Mouse (Mus musculus) heart, adult 2 months (tissue): ENCODE results near the gene Myzap. TPM values are rescaled to one million over a fixed set of nuclear protein-coding genes. Genes with fewer than 3 reads are reported as not detected.
"Not testable (repeated sequence)": the region's sequence is repeated elsewhere in the genome, so short reads cannot be mapped to it uniquely, and the experiment has no call there.

Experiments used
- DNase-seq, 2 experiments: peaks; one replicate each; pipeline ENCODE4 v3.0.0; 2021
- H3K27ac ChIP-seq: fragments of 200-600 bp; 2 replicates; pipeline ENCODE4 v1.8.1; 2022
- H3K27me3 ChIP-seq: fragments of 200-500 bp; 2 replicates; pipeline ENCODE4 v1.6.1; 2012; ENCODE audit warnings: mild to moderate bottlenecking, low read length, inconsistent platforms, mixed read lengths; ENCODE audit not compliant: control insufficient read depth, insufficient read depth
- H3K36me3 ChIP-seq: fragments of 200-500 bp; 2 replicates; pipeline ENCODE4 v1.6.1; 2012; ENCODE audit warnings: low read length, inconsistent platforms; ENCODE audit not compliant: control insufficient read depth, insufficient read depth
- H3K4me1 ChIP-seq: fragments of 200-500 bp; 2 replicates; pipeline ENCODE4 v1.6.1; 2011; ENCODE audit warnings: low read length; ENCODE audit not compliant: control insufficient read depth, insufficient read depth
- H3K4me3 ChIP-seq: fragments of 200-600 bp; 2 replicates; pipeline ENCODE4 v1.8.1; 2022
- H3K79me2 ChIP-seq: fragments of 200-500 bp; replicated peaks from 2 replicates; pipeline ENCODE4 v1.6.1; 2012; ENCODE audit warnings: mild to moderate bottlenecking, inconsistent platforms, low read length, moderate library complexity, mixed read lengths; ENCODE audit not compliant: control insufficient read depth, insufficient read depth
- H3K9ac ChIP-seq: fragments of 200-500 bp; 2 replicates; pipeline ENCODE4 v1.6.1; 2012; ENCODE audit warnings: low read depth, mild to moderate bottlenecking, control low read depth, inconsistent platforms, low read length, mixed read lengths
- CTCF ChIP-seq: fragments of 200-600 bp; IDR thresholded peaks from 2 replicates; pipeline ENCODE4 v1.8.1; 2022; ENCODE audit warnings: antibody characterized with exemption, mild to moderate bottlenecking, moderate library complexity
- EP300 ChIP-seq: fragments of 200-500 bp; IDR thresholded peaks from 2 replicates; pipeline ENCODE4 v1.6.1; 2011; ENCODE audit warnings: low read depth, low read length, control low read depth; ENCODE audit not compliant: insufficient read depth
- POLR2A ChIP-seq: fragments of 200-500 bp; IDR thresholded peaks from 2 replicates; pipeline ENCODE4 v1.6.1; 2011; ENCODE audit warnings: mild to moderate bottlenecking, low read depth, low read length, control low read depth; ENCODE audit not compliant: insufficient read depth
- WGBS: fragments of 180-500 bp; shearing (Covaris S2); methylation state at CpG from one replicate; pipeline ENCODE4 v1.1.7; 2018; 5-methylcytosine and 5-hydroxymethylcytosine counted together
- intact Hi-C: fragments of 180-260 bp; cut with DNase I; formaldehyde crosslinking; loops from one replicate; pipeline ENCODE4 v1.15.1; 2025
- polyA plus RNA-seq: library from polyadenylated mRNA; depleted of rRNA; stranded (reverse); fragments of >200 nt; gene quantifications from 2 replicates; pipeline ENCODE4 v1.2.3, GENCODE M21; 2012
- total RNA-seq, 2 experiments: library from RNA; stranded (reverse); gene quantifications; 2 replicates each; pipeline ENCODE4 v1.2.3; 2021

Gene Myzap
- total and polyA plus RNA-seq, 3 experiments, result 163 to 430 (median 359) TPM

DNA sequence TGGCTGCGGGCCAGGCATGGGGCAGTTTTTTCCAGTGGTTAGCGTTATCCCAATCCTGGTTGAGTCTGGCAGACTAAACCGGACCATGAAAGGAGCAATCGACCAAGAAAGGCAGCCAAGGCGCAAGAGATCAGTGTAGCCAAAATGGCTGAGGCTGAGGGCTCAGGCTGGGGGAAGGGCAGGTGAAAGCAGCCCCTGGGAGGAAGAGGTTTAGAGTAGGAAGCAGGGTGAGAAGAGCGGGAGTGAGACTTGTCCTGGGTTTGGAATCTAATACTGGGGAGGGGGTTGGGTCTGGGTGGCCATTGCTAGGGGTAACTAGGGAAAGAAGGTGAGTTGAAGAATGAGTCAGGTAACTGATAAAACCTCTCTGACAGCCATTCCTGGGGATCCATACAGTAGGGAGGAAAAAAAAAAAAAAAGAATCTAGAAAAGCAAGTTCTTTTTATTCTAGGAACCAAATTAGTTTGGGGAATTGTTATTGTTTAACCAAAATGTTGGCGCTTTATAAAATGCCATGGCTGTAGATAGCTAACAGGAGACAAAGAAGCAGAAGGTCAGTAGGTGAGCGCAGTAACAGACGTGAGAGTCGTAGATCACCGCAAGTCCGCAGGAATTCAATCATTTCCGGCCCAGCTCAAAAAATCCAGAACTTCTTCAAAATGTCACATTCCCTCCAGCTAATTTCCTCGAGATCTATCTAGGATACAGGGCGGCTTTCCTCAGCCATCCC, 99.7 kb downstream of the Myzap start:
- Histone ChIP-seq H3K79me2 (no peaks in the 10 kb centered on the region), H3K36me3 (no peaks in the 10 kb centered on the region), H3K4me3 (no peak overlapping the region), H3K27me3 (no peaks in the 10 kb centered on the region), H3K4me1 (no peaks in the 10 kb centered on the region), H3K27ac (no peak overlapping the region), H3K9ac (no peak overlapping the region)
- no peak for DNase-seq
- intact Hi-C loops, result no loop called here
- TF ChIP-seq CTCF (no peak), POLR2A (no peak), EP300 (no peak)
- 77% methylated on average over 15 of the region's 15 CpGs for WGBS

DNA sequence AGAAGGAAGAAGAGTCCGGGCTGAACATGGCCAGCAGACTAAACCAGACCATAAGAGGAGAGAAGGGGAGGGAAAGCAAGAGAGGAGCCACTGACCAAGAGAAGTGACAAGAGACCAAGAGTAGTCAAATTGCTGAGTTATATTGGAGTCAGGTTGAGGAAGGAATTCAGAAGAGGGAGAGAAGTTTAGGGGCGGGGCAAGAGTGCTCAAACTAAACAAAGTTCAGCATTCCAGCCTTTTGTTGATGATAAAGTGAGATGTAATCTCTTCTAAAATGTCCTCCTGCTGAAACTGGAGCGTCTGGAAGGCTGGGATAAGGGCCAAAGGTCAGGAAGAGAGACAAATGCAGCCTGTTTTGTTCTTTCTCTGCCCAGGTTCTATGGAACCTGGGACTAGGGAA, 102.1 kb downstream of the Myzap start:
- Histone ChIP-seq H3K27me3 (no peaks in the 10 kb centered on the region), H3K9ac (no peak overlapping the region), H3K27ac (no peak overlapping the region), H3K79me2 (peaks cover 3% of the 10 kb centered on the region; the same call in 1 of the 2 replicates), H3K4me3 (no peak overlapping the region), H3K36me3 (no peaks in the 10 kb centered on the region), H3K4me1 (no peaks in the 10 kb centered on the region)
- WGBS, result 63% methylated on average over 3 of the region's 3 CpGs
- TF ChIP-seq POLR2A, result no peak
- TF ChIP-seq EP300, result no peak
- no peak for TF ChIP-seq CTCF
- DNase-seq, result no peak
- intact Hi-C loops, result no loop called here

DNA sequence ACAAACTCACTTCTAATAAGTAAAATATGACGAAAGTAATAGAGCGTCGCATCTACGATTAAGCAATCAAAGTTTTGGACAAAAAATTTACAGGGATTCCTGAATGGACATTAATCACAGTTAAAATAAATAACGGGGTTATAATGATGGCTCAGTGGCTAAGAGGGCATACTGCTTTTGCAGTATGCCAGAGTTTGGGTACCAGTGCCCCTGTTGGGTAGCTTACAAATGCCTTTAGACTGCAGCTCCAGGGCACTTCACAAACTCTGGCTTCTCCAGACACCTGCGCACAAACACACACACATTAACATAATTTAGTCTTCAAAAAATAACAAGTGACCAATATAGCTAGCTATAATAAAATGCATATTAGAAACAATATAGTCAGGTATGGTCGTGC, 106.0 kb downstream of the Myzap start:
- Histone ChIP-seq H3K4me1 (peaks cover 4% of the 10 kb centered on the region; the same call in 1 of the 2 replicates), H3K36me3 (peaks cover 22% of the 10 kb centered on the region), H3K27me3 (no peaks in the 10 kb centered on the region), H3K79me2 (peaks cover 5% of the 10 kb centered on the region; the same call in 1 of the 2 replicates), H3K9ac (no peak overlapping the region), H3K4me3 (peak overlapping the region; percentile 88), H3K27ac (peak overlapping the region; percentile 94)
- WGBS, result 39% methylated on average over 7 of the region's 7 CpGs
- TF ChIP-seq POLR2A (no peak), CTCF (no peak), EP300 (no peak)
- intact Hi-C loops, result loop anchor here (5.0 to 10.0 kb wide), 2 partner anchors 131 to 789 kb away; partner anchors contain the start of gene Zfp280d
- DNase-seq, result no peak

DNA sequence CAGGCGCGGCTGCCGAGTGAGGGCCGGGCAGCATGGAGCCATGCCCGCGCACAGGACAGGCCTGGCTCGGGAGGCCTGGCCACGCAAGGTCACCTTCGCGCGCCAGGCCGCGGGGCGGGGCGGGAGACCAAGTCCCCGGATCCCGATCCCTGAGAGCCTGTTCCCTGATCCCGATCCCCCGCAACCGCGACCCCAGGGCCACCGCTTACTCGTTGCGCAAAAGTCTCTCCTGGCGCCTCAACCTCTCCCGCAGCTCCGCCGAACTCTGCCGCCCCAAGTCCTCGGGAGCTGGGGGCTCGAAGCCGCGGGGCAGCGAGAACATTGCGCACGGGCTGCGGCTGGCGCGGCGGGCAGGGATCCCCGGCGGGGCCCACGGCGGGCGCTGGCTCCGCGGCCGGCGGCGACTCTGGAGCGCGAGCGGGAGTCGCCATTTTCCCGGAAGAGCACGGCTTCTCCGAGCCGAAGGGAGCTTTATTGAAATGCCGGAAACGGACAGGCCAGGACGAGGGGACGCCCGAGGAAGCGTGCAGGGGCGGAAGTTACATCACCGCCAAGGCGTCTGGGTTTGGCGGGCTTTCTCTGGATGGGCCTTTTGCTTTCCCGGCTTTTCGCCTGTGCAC, 106.6 kb downstream of the Myzap start, which contains the start of gene Polr2m:
Polr2m (minus strand) TSS at position 461 of the 620 bp plus-strand sequence.
- Histone ChIP-seq H3K79me2 (peaks cover 5% of the 10 kb centered on the region; the same call in 1 of the 2 replicates), H3K4me3 (peak within 1 kb of the TSS; percentile 88), H3K9ac (peak within 1 kb of the TSS; percentile 100), H3K4me1 (peaks cover 4% of the 10 kb centered on the region; the same call in 1 of the 2 replicates), H3K36me3 (peaks cover 27% of the 10 kb centered on the region), H3K27ac (peak within 1 kb of the TSS; percentile 94), H3K27me3 (no peaks in the 10 kb centered on the region)
- intact Hi-C loops, result loop anchor here (5.0 to 10.0 kb wide), 2 partner anchors 132 to 789 kb away; partner anchors contain the start of gene Zfp280d
- peak; percentile 96 to 99 for DNase-seq
- peak; percentile 65 for TF ChIP-seq POLR2A
- no peak for TF ChIP-seq CTCF
- TF ChIP-seq EP300, result peak; percentile 85
- under 1% methylated on average over 70 of the region's 70 CpGs for WGBS

DNA sequence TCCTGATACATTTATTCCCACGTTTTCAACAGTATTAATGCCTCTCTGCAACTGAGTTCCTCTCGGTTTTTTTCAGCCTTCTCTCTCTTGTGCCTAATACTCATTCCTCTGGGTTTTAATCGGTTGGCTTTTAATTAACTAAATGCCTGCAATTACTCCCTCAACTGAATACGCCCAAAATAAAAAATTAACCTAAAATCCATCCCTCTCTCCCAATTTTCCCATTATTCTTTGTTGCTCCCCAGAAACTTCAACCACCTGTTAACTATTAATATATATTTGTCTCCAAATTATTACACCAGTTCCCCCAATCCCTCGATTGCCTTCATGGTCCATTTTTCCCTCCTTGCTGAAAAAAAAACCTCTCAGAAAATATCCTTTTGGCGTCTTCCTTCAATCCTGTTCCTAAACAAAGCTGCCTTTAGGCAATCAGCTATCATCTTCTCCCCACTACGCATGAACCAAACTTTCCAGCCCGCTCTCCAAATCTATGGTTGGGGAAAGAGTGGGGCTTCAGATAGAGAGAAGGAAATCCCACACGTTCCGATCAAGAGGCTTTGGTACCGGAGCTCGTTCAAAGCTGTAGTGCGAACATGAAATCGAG, 107.2 kb downstream of the Myzap start:
- peaks cover 32% of the 10 kb centered on the region for H3K36me3 ChIP-seq
- H3K79me2 ChIP-seq, result peaks cover 5% of the 10 kb centered on the region; the same call in 1 of the 2 replicates
- H3K4me3 ChIP-seq, result peak overlapping the region; percentile 88
- peak overlapping the region; percentile 94 for H3K27ac ChIP-seq
- under 1% methylated on average over 14 of the region's 14 CpGs for WGBS
- TF ChIP-seq EP300, result no peak
- no peak for TF ChIP-seq CTCF
- no peak for TF ChIP-seq POLR2A
- no peak for DNase-seq
- intact Hi-C loops, result loop anchor here (5.0 to 10.0 kb wide), 2 partner anchors 132 to 790 kb away; partner anchors contain the start of gene Zfp280d
- H3K27me3 ChIP-seq, result no peaks in the 10 kb centered on the region
- peaks cover 4% of the 10 kb centered on the region; the same call in 1 of the 2 replicates for H3K4me1 ChIP-seq
- peak overlapping the region; percentile 100 for H3K9ac ChIP-seq

DNA sequence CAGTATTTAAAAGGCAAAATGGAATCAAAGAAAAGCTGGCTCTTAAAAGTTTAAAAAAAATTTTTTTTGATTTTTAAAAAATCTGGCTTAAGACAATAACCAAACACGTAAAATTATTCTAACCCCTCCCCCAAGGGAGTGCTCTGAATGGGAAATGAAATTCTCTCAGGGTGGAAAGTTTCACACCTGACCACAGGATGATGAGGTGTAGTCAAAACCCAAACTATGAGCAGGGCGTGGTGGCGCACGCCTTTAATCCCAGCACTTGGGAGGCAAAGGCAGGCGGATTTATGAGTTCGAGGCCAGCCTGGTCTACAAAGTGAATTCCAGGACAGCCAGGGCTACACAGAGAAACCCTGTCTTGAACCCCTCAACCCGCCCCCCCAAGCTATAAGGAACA, 108.3 kb downstream of the Myzap start:
- H3K9ac ChIP-seq, H3K79me2 ChIP-seq, DNase-seq, H3K4me1 ChIP-seq, H3K27ac ChIP-seq, H3K27me3 ChIP-seq: not testable (repeated sequence)
- Histone ChIP-seq H3K4me3 (peak overlapping the region; percentile 88; the same call in 1 of the 2 replicates), H3K36me3 (peaks cover 34% of the 10 kb centered on the region)
- intact Hi-C loops, result loop anchor here (10.0 kb wide), 1 partner anchor 791 kb away; the partner anchor contains the start of gene Zfp280d
- WGBS, result 80% methylated on average over 7 of the region's 7 CpGs
